Mouse (Mus musculus) liver, embryonic 13.5 days (tissue): ENCODE results near the gene Gna11. TPM values are rescaled to one million over a fixed set of nuclear protein-coding genes. Genes with fewer than 3 reads are reported as not detected.
A peak's percentile ranks its signal among the peaks of the same experiment; 100 is the strongest.

Experiments used
- ATAC-seq: fragments of 200-750 bp; cut with Nextera tagmentation; 2 replicates; pipeline ENCODE4 v1.8.0; 2017; ENCODE audit warnings: low read depth, mild to moderate bottlenecking, moderate number of reproducible peaks, moderate library complexity
- DNase-seq: peaks from one replicate; pipeline ENCODE4 v3.0.0; 2022
- H3K27ac ChIP-seq: fragments of 300-500 bp; sonication (generic); 2 replicates; pipeline ENCODE4 v1.5.1; 2015; ENCODE audit warnings: moderate library complexity, mild to moderate bottlenecking, inconsistent platforms
- H3K27me3 ChIP-seq: fragments of 300-500 bp; sonication (generic); 2 replicates; pipeline ENCODE4 v1.6.1; 2015; ENCODE audit warnings: mild to moderate bottlenecking, inconsistent platforms
- H3K36me3 ChIP-seq: fragments of 300-500 bp; sonication (generic); 2 replicates; pipeline ENCODE4 v1.6.1; 2015; ENCODE audit warnings: mild to moderate bottlenecking, inconsistent platforms
- H3K4me1 ChIP-seq: fragments of 300-500 bp; sonication (generic); replicated peaks from 2 replicates; pipeline ENCODE4 v1.6.1; 2015; ENCODE audit warnings: inconsistent platforms
- H3K4me2 ChIP-seq: fragments of 300-500 bp; sonication (generic); 2 replicates; pipeline ENCODE4 v1.6.1; 2015; ENCODE audit warnings: inconsistent platforms, mild to moderate bottlenecking, moderate library complexity
- H3K4me3 ChIP-seq: fragments of 300-500 bp; sonication (generic); replicated peaks from 2 replicates; pipeline ENCODE4 v1.5.1; 2015; ENCODE audit warnings: mild to moderate bottlenecking, inconsistent platforms
- H3K9ac ChIP-seq: fragments of 300-500 bp; sonication (generic); 2 replicates; pipeline ENCODE4 v1.6.1; 2015; ENCODE audit warnings: mild to moderate bottlenecking, inconsistent platforms
- H3K9me3 ChIP-seq: fragments of 300-500 bp; sonication (generic); replicated peaks from 2 replicates; pipeline ENCODE4 v1.6.1; 2016; ENCODE audit warnings: inconsistent platforms
- WGBS: fragments of 180-500 bp; shearing (Covaris S2); methylation state at CpG from one replicate; pipeline ENCODE4 v1.1.7; 2015; ENCODE audit not compliant: insufficient replicate concordance; 5-methylcytosine and 5-hydroxymethylcytosine counted together
- polyA plus RNA-seq: library from polyadenylated mRNA; unstranded; fragments of >200 nt; fragmentation: Nextera tagmentation; extraction: Ambion mirVana; gene quantifications from 2 replicates; pipeline ENCODE4 v1.2.1, GENCODE M21; 2015

Gna11 gene
- polyA plus RNA-seq, 1 experiment from 2014 or later = 20.0 TPM

DNA sequence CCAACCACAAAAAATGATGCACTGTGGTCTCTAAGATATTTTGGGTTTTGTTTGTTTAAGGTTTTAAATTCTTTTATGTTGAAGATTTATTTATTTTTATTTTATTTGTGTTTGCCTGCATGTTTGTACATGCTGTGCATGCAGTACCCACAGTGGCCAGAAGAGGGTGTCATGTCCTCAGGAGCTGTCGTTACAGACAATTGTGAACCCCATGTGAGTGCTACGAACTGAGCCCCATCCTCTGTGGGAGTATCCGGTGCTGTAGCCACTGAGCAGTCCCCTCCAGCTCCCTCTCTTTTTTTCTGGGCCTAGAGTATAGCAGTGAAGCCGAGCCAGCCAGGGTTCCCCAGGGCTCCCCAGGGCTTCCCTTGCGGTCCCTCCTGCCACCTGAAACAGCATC lies 8.2 kb upstream of the Gna11 start:
- H3K4me1 ChIP-seq = peaks cover 17% of the 10 kb centered on the region
- DNase-seq (no peak), ATAC-seq (no peak)
- H3K4me2 ChIP-seq = no peak overlapping the region
- H3K4me3 ChIP-seq = no peak overlapping the region
- no peaks in the 10 kb centered on the region for H3K27me3 ChIP-seq
- H3K9ac ChIP-seq = no peak overlapping the region
- 74% methylated on average over 5 of the region's 5 CpGs for WGBS
- H3K9me3 ChIP-seq = no peaks in the 10 kb centered on the region
- no peaks in the 10 kb centered on the region for H3K36me3 ChIP-seq
- no peak overlapping the region for H3K27ac ChIP-seq

DNA sequence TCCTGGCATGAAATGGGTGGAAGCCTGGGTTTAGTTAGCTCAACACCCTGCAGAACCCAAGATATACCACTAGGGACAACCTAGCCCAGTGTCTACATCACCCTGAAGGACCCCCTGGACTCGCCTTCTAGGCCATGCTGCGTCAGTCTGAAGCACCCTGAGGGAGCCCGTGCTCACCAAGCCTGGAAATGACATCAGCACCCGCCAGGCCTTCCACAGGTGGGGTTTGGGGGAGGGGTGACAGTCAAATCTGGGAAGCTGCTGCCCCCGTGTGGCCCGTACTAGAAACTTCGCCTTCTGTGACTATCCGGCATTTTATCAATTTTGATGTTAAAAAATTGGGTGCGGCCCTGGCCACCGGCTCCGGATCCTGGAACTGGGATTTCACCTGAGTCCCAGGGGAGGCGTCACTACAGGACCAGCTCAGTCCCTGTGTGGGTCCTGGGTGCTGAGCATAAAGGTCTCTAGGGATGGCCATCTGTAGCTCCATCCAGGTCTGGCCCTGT lies 6.7 kb upstream of the Gna11 start:
- peak; percentile 61 for DNase-seq
- Histone ChIP-seq H3K4me1 (peaks cover 24% of the 10 kb centered on the region), H3K9ac (peak overlapping the region; percentile 39; the same call in 1 of the 2 replicates), H3K36me3 (no peaks in the 10 kb centered on the region), H3K4me2 (peak overlapping the region; percentile 5; the same call in 1 of the 2 replicates), H3K4me3 (no peak overlapping the region), H3K27ac (peak overlapping the region; percentile 29), H3K9me3 (no peaks in the 10 kb centered on the region), H3K27me3 (no peaks in the 10 kb centered on the region)
- ATAC-seq = peak; percentile 64
- WGBS = 2% methylated on average over 12 of the region's 12 CpGs

DNA sequence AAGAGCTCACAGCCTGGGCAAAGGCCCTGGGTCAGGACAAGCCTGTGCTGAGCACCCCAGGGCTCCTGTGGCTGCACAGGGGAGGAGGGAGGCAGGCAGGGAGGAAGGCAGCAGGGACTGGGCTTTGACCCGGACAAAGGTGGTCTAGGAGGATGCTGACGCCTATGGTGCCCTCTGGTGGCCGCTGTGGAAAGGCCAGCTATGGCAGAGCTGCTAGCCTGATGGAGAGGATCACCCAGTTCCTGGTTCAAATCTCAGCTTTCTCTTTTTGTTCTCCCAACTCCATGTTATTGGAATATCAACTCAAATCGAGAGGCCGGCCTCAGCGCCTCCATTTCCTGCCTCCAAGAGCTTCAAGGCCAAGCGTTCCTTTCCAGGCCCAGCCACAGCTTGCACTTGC lies 5.3 kb upstream of the Gna11 start:
- Histone ChIP-seq H3K9me3 (no peaks in the 10 kb centered on the region), H3K36me3 (no peaks in the 10 kb centered on the region), H3K4me1 (peaks cover 38% of the 10 kb centered on the region), H3K27me3 (no peaks in the 10 kb centered on the region), H3K4me3 (no peak overlapping the region), H3K4me2 (no peak overlapping the region), H3K27ac (no peak overlapping the region), H3K9ac (no peak overlapping the region)
- ATAC-seq = no peak
- DNase-seq = peak; percentile 65
- WGBS = 12% methylated on average over 7 of the region's 7 CpGs

DNA sequence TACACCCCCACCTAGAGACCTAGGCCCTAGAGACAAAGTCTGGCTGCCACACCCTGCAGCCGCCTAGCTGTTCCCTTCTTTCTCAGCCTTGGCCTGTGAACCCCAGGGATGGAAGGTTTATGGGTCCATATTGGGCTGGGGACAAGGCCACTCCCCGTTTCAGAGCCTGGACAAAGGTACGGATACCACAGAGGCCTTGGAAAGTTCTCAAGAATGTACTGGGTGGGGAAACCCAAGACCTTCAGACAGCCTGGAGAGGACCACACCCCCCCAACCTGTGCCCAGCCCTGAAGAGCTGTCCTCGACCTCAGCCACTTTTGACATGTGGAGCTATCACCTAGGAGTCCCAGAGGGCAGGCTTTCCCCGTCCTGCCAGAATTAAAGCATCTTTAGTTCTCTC lies 4.0 kb upstream of the Gna11 start:
- H3K4me3 ChIP-seq = no peak overlapping the region
- H3K36me3 ChIP-seq = no peaks in the 10 kb centered on the region
- no peaks in the 10 kb centered on the region for H3K9me3 ChIP-seq
- no peak for ATAC-seq
- DNase-seq = no peak
- H3K4me2 ChIP-seq = no peak overlapping the region
- H3K4me1 ChIP-seq = peaks cover 45% of the 10 kb centered on the region
- no peaks in the 10 kb centered on the region for H3K27me3 ChIP-seq
- H3K9ac ChIP-seq = no peak overlapping the region
- no peak overlapping the region for H3K27ac ChIP-seq
- WGBS = 65% methylated on average over 5 of the region's 5 CpGs

DNA sequence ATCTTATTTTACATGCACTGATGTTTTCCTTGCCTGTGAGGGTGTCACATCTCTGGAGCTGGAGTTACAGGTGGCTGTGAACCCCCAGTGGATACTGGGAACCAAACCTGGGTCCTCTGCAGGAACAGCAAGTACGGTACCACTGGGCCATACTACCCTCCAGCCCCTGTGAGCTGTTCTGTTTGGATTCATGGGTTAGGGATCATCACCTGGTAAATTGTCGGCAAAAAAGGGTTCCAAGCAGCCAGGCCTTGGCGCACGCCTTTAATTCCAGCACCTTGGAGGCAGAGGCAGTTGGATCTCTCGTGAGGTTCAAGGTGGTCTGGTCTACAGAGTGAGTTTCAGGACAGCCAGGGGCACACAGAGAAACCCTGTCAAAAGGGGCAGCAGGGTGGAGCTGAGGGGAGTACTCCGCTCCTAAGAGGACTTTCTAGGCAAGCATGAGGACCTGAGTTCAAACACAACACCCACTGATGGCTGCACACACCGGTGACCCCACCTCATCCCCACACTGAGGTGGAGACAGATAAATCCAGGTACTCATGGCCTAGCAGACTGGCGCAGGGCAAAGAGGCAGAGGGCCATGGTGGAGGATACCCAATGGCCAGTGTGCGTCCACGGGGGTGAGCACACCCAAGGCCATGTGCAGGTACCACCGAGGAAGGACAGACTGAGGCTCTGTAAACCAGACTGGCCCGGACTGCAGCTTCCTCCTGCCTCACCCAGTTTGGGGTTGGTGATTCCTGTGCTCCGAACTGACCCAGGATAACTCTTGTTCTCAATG lies 2.0 kb upstream of the Gna11 start:
- peaks cover 6% of the 10 kb centered on the region; the same call in 1 of the 2 replicates for H3K36me3 ChIP-seq
- H3K4me1 ChIP-seq = peaks cover 64% of the 10 kb centered on the region
- no peaks in the 10 kb centered on the region for H3K9me3 ChIP-seq
- H3K9ac ChIP-seq = peak overlapping the region; percentile 62
- ATAC-seq (no peak), DNase-seq (no peak)
- WGBS = 81% methylated on average over 13 of the region's 13 CpGs
- peak overlapping the region; percentile 93 for H3K27ac ChIP-seq
- H3K4me2 ChIP-seq = peak overlapping the region; percentile 97
- H3K27me3 ChIP-seq = no peaks in the 10 kb centered on the region
- no peak overlapping the region for H3K4me3 ChIP-seq

DNA sequence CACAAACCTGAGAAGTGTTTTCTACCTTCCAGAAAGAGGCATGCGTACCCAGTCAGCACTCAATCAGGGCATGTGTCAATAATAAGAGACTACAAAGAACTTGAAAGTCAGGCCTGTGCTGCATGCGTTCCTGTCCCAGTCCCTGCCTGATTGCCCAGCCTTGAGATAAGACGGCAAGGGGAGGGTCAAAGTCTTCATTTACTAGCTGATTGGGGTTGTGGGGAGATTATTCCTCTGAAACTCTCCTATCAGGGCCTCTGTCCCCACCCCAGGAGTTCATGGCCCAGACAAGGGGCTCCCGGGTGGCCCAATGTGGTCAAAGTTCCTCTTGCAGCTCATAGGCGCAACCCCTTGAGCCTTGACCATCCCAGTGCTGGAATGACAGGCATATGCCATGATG lies 1.3 kb upstream of the Gna11 start:
- H3K9ac ChIP-seq = peak overlapping the region; percentile 62
- H3K36me3 ChIP-seq = peaks cover 10% of the 10 kb centered on the region; the same call in 1 of the 2 replicates
- peaks cover 64% of the 10 kb centered on the region for H3K4me1 ChIP-seq
- H3K4me3 ChIP-seq = no peak overlapping the region
- DNase-seq = peak; percentile 63
- peak; percentile 47 for ATAC-seq
- WGBS = 10% methylated on average over 5 of the region's 5 CpGs
- H3K27me3 ChIP-seq = no peaks in the 10 kb centered on the region
- peak overlapping the region; percentile 93 for H3K27ac ChIP-seq
- no peaks in the 10 kb centered on the region for H3K9me3 ChIP-seq
- H3K4me2 ChIP-seq = peak overlapping the region; percentile 97

DNA sequence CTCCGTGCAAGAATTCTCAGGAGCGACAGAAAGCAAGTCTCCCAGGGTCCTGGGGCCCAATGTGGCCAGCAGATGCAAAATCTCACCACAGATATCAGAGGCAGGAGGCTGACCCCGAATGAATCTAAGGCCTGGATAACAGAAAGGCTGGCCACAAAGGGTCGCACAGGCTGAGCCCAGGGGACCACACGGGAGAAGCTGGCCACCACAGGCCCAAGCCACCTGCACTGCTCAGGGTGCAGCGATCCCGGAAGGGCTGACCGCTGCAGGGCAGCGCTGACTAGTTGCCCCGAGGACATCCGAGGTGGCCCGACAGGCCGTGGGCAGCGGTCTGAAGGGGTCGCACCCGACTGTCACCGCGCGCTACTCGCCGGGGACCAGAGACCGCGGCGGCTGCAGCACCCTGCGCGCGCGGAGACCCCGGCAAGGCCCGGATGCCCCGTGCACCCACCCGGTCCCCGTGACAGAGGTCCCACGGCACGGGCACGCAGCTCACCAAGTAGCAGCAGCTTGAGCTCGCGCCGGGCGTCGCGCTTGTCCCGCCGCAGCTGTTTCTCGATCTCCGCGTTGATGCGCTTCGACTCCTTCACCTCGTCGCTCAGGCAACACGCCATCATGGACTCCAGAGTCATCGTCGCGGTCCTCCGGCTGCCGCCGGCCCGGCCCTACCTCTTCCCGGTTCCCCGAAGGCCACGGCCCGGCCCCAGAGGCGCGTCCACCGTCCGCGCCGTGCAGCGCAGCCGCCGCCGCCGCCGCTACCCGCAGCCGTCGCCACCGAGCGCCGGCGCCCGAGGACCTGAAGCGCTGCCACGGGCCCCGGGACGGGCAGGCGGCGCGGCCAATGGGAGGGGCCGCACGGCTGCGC lies 462 bp downstream of the Gna11 start:
- WGBS = under 1% methylated on average over 93 of the region's 93 CpGs
- Histone ChIP-seq H3K4me3 (peak overlapping the region; percentile 85), H3K9me3 (no peaks in the 10 kb centered on the region), H3K4me2 (peak overlapping the region; percentile 97), H3K27ac (peak overlapping the region; percentile 93), H3K9ac (peak overlapping the region; percentile 90), H3K4me1 (peaks cover 61% of the 10 kb centered on the region), H3K36me3 (peaks cover 21% of the 10 kb centered on the region), H3K27me3 (no peaks in the 10 kb centered on the region)
- DNase-seq (no peak), ATAC-seq (peak; percentile 4; the same call in 1 of the 2 replicates)

DNA sequence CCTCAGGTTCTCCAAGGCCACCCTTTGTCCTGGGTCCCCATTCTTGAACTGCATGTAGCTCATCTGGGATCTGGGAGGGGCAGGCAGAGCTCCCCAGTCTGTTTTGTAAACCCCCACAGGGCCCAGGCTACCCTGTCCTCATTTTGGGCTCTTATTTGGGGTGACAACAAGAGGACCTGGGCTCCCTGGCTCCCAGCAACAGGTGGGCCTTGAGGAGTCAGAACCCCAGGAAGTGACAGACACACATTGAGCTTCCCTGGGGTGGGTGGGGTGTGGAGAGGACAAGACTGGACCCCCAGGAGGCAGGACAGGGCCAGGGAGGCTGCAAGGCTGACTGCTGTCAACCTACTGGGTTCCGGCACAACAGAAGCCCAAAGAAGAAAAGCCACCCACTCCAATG lies 1.4 kb downstream of the Gna11 start:
- peaks cover 67% of the 10 kb centered on the region for H3K4me1 ChIP-seq

DNA sequence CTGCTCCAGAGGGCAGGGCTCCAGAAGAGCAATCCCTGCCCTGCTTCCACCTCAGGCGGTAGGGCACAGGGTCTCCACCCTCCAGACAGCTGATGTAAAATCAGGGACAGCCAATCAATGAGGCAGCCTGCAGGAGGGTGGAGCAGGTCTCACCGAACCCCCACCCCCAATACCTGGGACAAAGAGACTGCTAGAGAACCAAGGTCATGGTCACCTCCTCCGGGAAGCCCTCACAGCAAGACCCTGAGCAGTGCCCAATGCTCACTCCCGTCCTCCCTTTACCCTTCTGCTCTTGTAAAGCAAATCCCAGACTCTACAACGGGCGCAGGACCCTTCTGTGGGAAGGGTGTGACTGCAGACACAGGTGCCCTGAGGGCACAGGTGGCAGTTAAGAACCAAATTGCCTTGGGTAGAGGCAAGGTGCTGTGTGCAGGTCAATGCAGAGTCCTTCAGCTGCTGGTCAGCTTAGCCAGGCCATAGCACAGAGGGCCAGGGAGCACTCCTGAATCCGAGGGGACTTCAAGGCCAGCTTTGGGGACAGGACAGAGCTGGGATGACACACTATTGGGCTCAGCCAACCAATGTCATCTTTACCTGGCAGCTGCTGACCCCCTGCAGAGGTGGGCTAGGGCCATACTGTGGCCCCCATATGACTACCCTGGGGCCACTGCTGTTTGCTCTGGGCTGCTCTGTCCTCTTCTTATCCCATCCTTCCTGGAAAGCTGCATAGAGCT lies 2.1 kb downstream of the Gna11 start:
- WGBS = 71% methylated on average over 7 of the region's 7 CpGs
- H3K27ac ChIP-seq = peak overlapping the region; percentile 66; the same call in 1 of the 2 replicates
- no peak for ATAC-seq

More for the DNA sequence above, 1.4 kb downstream of the Gna11 start:
- H3K27me3 ChIP-seq = no peaks in the 10 kb centered on the region
- WGBS = 82% methylated on average over 1 of the region's 1 CpGs
- peak overlapping the region; percentile 93; the same call in 1 of the 2 replicates for H3K27ac ChIP-seq
- DNase-seq = no peak
- peak overlapping the region; percentile 85 for H3K4me3 ChIP-seq
- H3K9ac ChIP-seq = peak overlapping the region; percentile 90
- peaks cover 29% of the 10 kb centered on the region for H3K36me3 ChIP-seq
- H3K4me2 ChIP-seq = peak overlapping the region; percentile 97
- no peaks in the 10 kb centered on the region for H3K9me3 ChIP-seq
- no peak for ATAC-seq

DNA sequence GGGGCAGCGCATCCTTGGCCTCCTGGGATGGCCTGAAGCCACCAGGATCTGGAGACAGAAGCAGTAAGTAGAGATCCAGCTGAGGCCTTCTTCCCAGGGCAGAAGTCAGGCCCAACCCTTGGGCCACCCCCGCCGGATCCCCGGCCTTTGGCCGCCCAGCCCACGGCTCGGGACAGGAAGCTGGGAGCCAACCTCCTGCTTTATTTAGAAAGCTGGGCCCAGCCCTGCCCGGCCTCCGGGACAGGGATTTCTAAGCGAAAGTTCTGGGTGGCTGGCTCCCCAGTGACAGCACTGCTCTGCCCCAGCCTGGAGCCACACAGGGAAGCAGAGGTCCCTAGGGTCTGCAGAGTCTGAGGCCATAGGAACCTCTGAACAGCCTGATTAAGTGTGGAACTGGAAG lies 3.2 kb downstream of the Gna11 start:
- H3K27ac ChIP-seq = peak overlapping the region; percentile 66
- peak overlapping the region; percentile 97 for H3K4me2 ChIP-seq
- H3K36me3 ChIP-seq = peaks cover 32% of the 10 kb centered on the region
- peak overlapping the region; percentile 85; the same call in 1 of the 2 replicates for H3K4me3 ChIP-seq
- ATAC-seq = no peak
- H3K27me3 ChIP-seq = no peaks in the 10 kb centered on the region
- WGBS = 49% methylated on average over 10 of the region's 10 CpGs
- H3K4me1 ChIP-seq = peaks cover 64% of the 10 kb centered on the region
- H3K9ac ChIP-seq = peak overlapping the region; percentile 47
- no peaks in the 10 kb centered on the region for H3K9me3 ChIP-seq
- no peak for DNase-seq

More for the DNA sequence above, 2.1 kb downstream of the Gna11 start:
- Histone ChIP-seq H3K36me3 (peaks cover 32% of the 10 kb centered on the region), H3K4me1 (peaks cover 70% of the 10 kb centered on the region), H3K27me3 (no peaks in the 10 kb centered on the region), H3K9ac (peak overlapping the region; percentile 90), H3K4me3 (peak overlapping the region; percentile 85), H3K9me3 (no peaks in the 10 kb centered on the region), H3K4me2 (peak overlapping the region; percentile 97)
- no peak for DNase-seq
